Comparison of ENCODE assay signal across 33 mouse cellular contexts in genomic region chr6:59142050-59142449, GRCm38 (mm10).
"Had no signal": no experiment of that assay in that cellular context is flagged by ENCODE, and none has a peak within 500 bp of the region (broad histone marks: within the 10 kb centered on the region; RNA-seq: fewer than 3 reads in every experiment).

No protein-coding gene starts in this region.

- DNase-seq: heart, postnatal 10 days; heart, postnatal 14 days; heart, postnatal 36 days; heart, postnatal 4 days; kidney, adult 11 months; kidney, adult 18-20 months; kidney, adult 2 months; kidney, adult 8-10 months; kidney, adult 9 months; kidney, postnatal 10 days; kidney, postnatal 14 days; kidney, postnatal 25 days; kidney, postnatal 36 days; kidney, postnatal 4 days; layer of hippocampus, adult 9-11 months; layer of hippocampus, postnatal 36 days had no signal

- H3K4me2 ChIP-seq: heart, embryonic 11.5 days; heart, embryonic 12.5 days; heart, embryonic 13.5 days; heart, embryonic 15.5 days; hindbrain, embryonic 12.5 days; hindbrain, embryonic 13.5 days; hindbrain, embryonic 14.5 days; hindbrain, embryonic 15.5 days; kidney, embryonic 15.5 days had no signal

- H3K27ac ChIP-seq: heart, embryonic 10.5 days; heart, embryonic 13.5 days; heart, embryonic 15.5 days; hindbrain, embryonic 10.5 days; hindbrain, embryonic 12.5 days; hindbrain, embryonic 13.5 days; hindbrain, embryonic 14.5 days; hindbrain, embryonic 15.5 days; hindbrain, postnatal 0 days; kidney, embryonic 15.5 days; kidney, postnatal 0 days; layer of hippocampus, adult 2 months; left cerebral cortex, adult 2 months had no signal

- H3K9ac ChIP-seq: heart, embryonic 12.5 days; heart, embryonic 13.5 days; heart, embryonic 15.5 days; hindbrain, embryonic 12.5 days; hindbrain, embryonic 13.5 days; hindbrain, embryonic 14.5 days; hindbrain, embryonic 15.5 days; kidney, embryonic 15.5 days had no signal

- H3K27me3 ChIP-seq: heart, embryonic 12.5 days; heart, embryonic 13.5 days; heart, embryonic 15.5 days; hindbrain, embryonic 12.5 days; hindbrain, embryonic 13.5 days; hindbrain, embryonic 15.5 days; kidney, embryonic 15.5 days had no signal

- H3K4me3 ChIP-seq: heart, embryonic 10.5 days; heart, embryonic 12.5 days; heart, embryonic 13.5 days; heart, embryonic 15.5 days; hindbrain, embryonic 10.5 days; hindbrain, embryonic 12.5 days; hindbrain, embryonic 13.5 days; hindbrain, embryonic 15.5 days; kidney, embryonic 15.5 days; layer of hippocampus, adult 2 months; left cerebral cortex, adult 2 months had no signal

- ATAC-seq: hindbrain, embryonic 16.5 days; hindbrain, postnatal 0 days; inflammation-experienced regulatory T-cells, adult 6 months had no signal

- H3K9me3 ChIP-seq: heart, embryonic 10.5 days; heart, embryonic 12.5 days; heart, embryonic 13.5 days; heart, embryonic 15.5 days; hindbrain, embryonic 10.5 days; hindbrain, embryonic 12.5 days; hindbrain, embryonic 13.5 days; hindbrain, embryonic 15.5 days; kidney, embryonic 15.5 days had no signal

- H3K36me3 ChIP-seq: heart, embryonic 10.5 days; heart, embryonic 12.5 days; heart, embryonic 13.5 days; heart, embryonic 15.5 days; hindbrain, embryonic 10.5 days; hindbrain, embryonic 12.5 days; hindbrain, embryonic 13.5 days; hindbrain, embryonic 15.5 days; kidney, embryonic 15.5 days had no signal

- H3K4me1 ChIP-seq: heart, embryonic 10.5 days; heart, embryonic 12.5 days; heart, embryonic 13.5 days; heart, embryonic 15.5 days; hindbrain, embryonic 10.5 days; hindbrain, embryonic 12.5 days; hindbrain, embryonic 13.5 days; hindbrain, embryonic 15.5 days; kidney, embryonic 15.5 days had no signal
